Comparison of ENCODE assay signal across 8 mouse cellular contexts in genomic region chr11:76479729-76480128, GRCm38 (mm10).
DNase-seq lines count a peak whose midpoint lies in the region; ATAC-seq and TF ChIP-seq lines count a peak whose summit lies in the region.

No protein-coding gene starts in this region.

- 87% methylated on average over 4 of the region's 4 CpGs for WGBS in lung, postnatal 0 days
- 0% methylated on average over 4 of the region's 4 CpGs for WGBS in macrophage (ENCODE audit: missing documents)
- 98% methylated on average over 4 of the region's 4 CpGs for WGBS in forebrain, embryonic 16.5 days

- no peak overlapping the region for H3K27ac ChIP-seq in lung, postnatal 0 days (ENCODE audit: low read length)
- peak overlapping the region; percentile 91 for H3K27ac ChIP-seq in macrophage
- H3K27ac ChIP-seq in forebrain, embryonic 16.5 days (ENCODE audit: low read length) = no peak overlapping the region

- peaks cover 5% of the 10 kb centered on the region; the same call in 1 of the 2 replicates for H3K4me1 ChIP-seq in lung, postnatal 0 days (ENCODE audit: insufficient read depth, low read depth, low read length)
- H3K4me1 ChIP-seq in forebrain, embryonic 16.5 days (replicated peaks; ENCODE audit: control insufficient read depth, insufficient read depth, low read length) = peaks cover 13% of the 10 kb centered on the region

- TF ChIP-seq EP300 in lung, postnatal 0 days (IDR thresholded peaks at IDR 0.05) = no peak

- peaks cover 85% of the 10 kb centered on the region for H3K79me2 ChIP-seq in macrophage (ENCODE audit: inconsistent target)

- no peak overlapping the region for H3K9ac ChIP-seq in lung, postnatal 0 days (replicated peaks; ENCODE audit: low read depth)
- H3K9ac ChIP-seq in forebrain, embryonic 16.5 days (replicated peaks; ENCODE audit: low read depth, low read length) = no peak overlapping the region

- TF ChIP-seq CTCF in lung, postnatal 0 days (IDR thresholded peaks at IDR 0.05) = no peak

- no peak overlapping the region for H3K4me3 ChIP-seq in lung, postnatal 0 days (ENCODE audit: low read depth, low read length)
- H3K4me3 ChIP-seq in macrophage (ENCODE audit: inconsistent target) = no peak overlapping the region; the same call in 1 of the 2 replicates
- no peak overlapping the region for H3K4me3 ChIP-seq in forebrain, embryonic 16.5 days (replicated peaks; ENCODE audit: low read length)

- no peak for ATAC-seq in lung, postnatal 0 days
- ATAC-seq in forebrain, embryonic 16.5 days = no peak

- DNase-seq in adrenal gland, adult 2 months = peak; percentile 68
- no peak for DNase-seq in adrenal gland, adult 18-20 months (ENCODE audit: low spot score in 2 of 2)
- DNase-seq in lung, postnatal 0 days (ENCODE audit: low spot score) = peak; percentile 43
- DNase-seq in lung, postnatal 10 days = no peak
- peak; percentile 48 for DNase-seq in thymus, postnatal 14 days
- DNase-seq in right cerebral cortex, adult 18-20 months = no peak

- H3K9me3 ChIP-seq in lung, postnatal 0 days (ENCODE audit: low read length) = no peaks in the 10 kb centered on the region
- no peaks in the 10 kb centered on the region for H3K9me3 ChIP-seq in forebrain, embryonic 16.5 days (ENCODE audit: control insufficient read depth, low read length)

- H3K27me3 ChIP-seq in lung, postnatal 0 days (replicated peaks; ENCODE audit: insufficient read depth, low read length) = no peaks in the 10 kb centered on the region
- H3K27me3 ChIP-seq in forebrain, embryonic 16.5 days (replicated peaks; ENCODE audit: control insufficient read depth, insufficient read depth, low read length) = no peaks in the 10 kb centered on the region

- no peak overlapping the region for H3K4me2 ChIP-seq in lung, postnatal 0 days (replicated peaks; ENCODE audit: low read depth, low read length)
- no peak overlapping the region for H3K4me2 ChIP-seq in forebrain, embryonic 16.5 days (ENCODE audit: low read length)

- peaks cover 17% of the 10 kb centered on the region for H3K36me3 ChIP-seq in lung, postnatal 0 days (ENCODE audit: insufficient read depth, low read length)
- peaks cover 23% of the 10 kb centered on the region; the same call in 1 of the 2 replicates for H3K36me3 ChIP-seq in macrophage (ENCODE audit: inconsistent target)
- peaks cover 3% of the 10 kb centered on the region; the same call in 1 of the 2 replicates for H3K36me3 ChIP-seq in forebrain, embryonic 16.5 days (ENCODE audit: control insufficient read depth, insufficient read depth)

Comparison
In these comparisons a context has a peak if more than half of its experiments do, and no peak if none do; other contexts are left out.
1. DNase-seq: peak in adrenal gland, adult 2 months (single experiment), lung, postnatal 0 days (single experiment) and thymus, postnatal 14 days (single experiment); none in adrenal gland, adult 18-20 months (0 of 2), lung, postnatal 10 days (single experiment) and right cerebral cortex, adult 18-20 months (single experiment).